Mouse (Mus musculus): ENCODE results near the gene Cbfa2t3. TPM values are rescaled to one million over a fixed set of nuclear protein-coding genes. Genes with fewer than 3 reads are reported as not detected.
A peak's percentile ranks its signal among the peaks of the same experiment; 100 is the strongest.

Gene Cbfa2t3
- polyA plus RNA-seq, 1 experiment from 2014 or later, result 4.8 TPM

DNA sequence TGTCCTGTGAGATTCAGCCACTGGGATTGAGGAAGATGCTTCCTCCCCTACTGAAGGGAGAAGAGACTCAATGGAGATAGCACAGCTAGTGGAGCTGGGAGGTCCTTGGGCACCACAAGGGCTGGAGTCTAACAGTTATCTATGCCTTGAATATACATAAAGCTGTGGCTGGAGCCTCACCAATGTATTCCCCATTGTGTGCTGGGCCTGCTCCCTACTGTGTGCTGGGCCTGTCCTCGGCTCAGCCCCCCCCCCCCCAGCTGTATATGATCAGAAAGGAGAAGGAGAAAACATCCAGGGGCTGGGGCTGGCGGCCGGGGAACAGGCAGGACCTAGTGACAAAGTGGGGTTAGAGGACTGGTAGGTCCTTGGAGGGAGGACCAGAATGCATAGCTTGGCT lies 36.2 kb upstream of the Cbfa2t3 start:
- WGBS, result 44% methylated on average over 3 of the region's 3 CpGs

DNA sequence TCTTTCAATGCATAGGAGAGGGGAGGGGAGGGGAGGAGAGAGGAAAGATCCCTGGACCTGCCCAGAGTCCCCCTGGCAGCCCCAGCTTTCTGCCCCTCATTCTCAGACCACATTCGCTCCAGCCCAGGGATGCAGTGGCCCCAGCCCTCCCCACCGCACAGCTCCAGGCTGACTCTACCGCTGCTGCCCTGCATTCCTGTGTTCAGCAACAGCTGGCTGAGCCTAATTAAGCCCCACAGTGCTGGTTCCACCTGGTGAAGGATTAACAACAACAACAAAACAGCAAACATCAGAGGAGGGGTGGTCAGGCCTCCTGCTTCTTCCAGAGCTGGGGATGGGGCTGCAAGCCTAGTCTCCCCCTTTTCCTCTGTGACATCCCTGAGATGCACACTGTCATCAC lies 29.7 kb upstream of the Cbfa2t3 start:
- 34% methylated on average over 3 of the region's 3 CpGs for WGBS
- H3K36me3 ChIP-seq, result no peaks in the 10 kb centered on the region
- H3K4me1 ChIP-seq, result no peaks in the 10 kb centered on the region
- H3K9me3 ChIP-seq, result no peaks in the 10 kb centered on the region
- H3K27ac ChIP-seq, result no peak overlapping the region
- no peak overlapping the region for H3K4me2 ChIP-seq
- no peak overlapping the region for H3K9ac ChIP-seq
- H3K27me3 ChIP-seq (replicated peaks), result no peaks in the 10 kb centered on the region
- no peak overlapping the region for H3K4me3 ChIP-seq (replicated peaks)
- ATAC-seq (ENCODE audit: insufficient read depth, low FRiP score, low read depth), result no peak

More for the DNA sequence above, 36.2 kb upstream of the Cbfa2t3 start:
- H3K27me3 ChIP-seq (replicated peaks), result 0 out of 2 replicates have a peak, but pooled peaks cover 4% of the 10 kb centered on the region
- H3K36me3 ChIP-seq, result no peaks in the 10 kb centered on the region
- no peak for ATAC-seq (ENCODE audit: insufficient read depth, low FRiP score, low read depth)
- H3K4me2 ChIP-seq, result no peak overlapping the region
- no peak overlapping the region for H3K4me3 ChIP-seq (replicated peaks)
- H3K9ac ChIP-seq, result no peak overlapping the region
- H3K27ac ChIP-seq, result no peak overlapping the region
- no peaks in the 10 kb centered on the region for H3K9me3 ChIP-seq
- 0 out of 2 replicates have a peak, but pooled peaks cover 4% of the 10 kb centered on the region for H3K4me1 ChIP-seq

DNA sequence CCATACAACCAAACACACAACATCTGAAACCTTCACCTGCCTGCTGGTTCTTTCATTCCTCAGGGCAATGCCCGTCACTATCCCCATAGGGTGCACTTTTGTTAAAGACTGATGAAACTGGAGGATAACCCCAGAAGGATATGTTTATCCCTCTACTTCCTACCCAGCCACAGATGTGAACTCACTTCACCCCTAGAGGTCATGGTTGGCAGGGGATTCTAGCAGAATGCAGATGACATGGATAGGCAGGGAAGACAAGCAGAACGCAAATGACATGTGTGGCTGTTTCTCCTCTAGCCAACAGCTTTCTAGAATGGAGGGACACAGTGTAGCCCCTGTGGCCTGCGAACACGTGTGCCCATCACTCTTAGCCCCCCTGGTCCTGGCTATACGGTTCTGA lies 28.5 kb upstream of the Cbfa2t3 start:
- Histone ChIP-seq H3K9ac (no peak overlapping the region), H3K27ac (no peak overlapping the region), H3K4me1 (no peaks in the 10 kb centered on the region), H3K9me3 (no peaks in the 10 kb centered on the region), H3K4me3 (replicated peaks) (no peak overlapping the region), H3K4me2 (no peak overlapping the region), H3K36me3 (no peaks in the 10 kb centered on the region), H3K27me3 (replicated peaks) (no peaks in the 10 kb centered on the region)
- WGBS, result 59% methylated on average over 5 of the region's 5 CpGs
- ATAC-seq (ENCODE audit: insufficient read depth, low FRiP score, low read depth), result no peak

DNA sequence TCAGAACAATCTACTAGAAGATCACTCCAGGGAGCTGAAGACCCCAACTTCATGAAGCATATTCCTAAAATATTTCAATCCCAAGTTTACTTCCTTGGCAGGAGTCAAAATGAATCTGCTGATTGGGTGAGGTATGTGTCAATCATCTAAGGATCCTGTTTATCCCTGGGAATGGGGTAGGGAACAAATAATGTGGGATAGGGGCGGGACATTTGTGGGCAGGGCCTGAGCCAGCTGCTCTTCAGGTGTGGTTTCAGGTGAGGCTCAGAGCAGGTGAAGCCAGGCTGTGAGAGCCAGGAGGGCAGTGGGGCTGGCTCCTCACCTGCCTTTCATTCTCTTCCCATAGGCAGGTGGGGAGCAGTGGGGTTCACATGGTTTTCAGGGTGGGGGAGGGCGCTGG lies 27.9 kb upstream of the Cbfa2t3 start:
- no peaks in the 10 kb centered on the region for H3K27me3 ChIP-seq (replicated peaks)
- no peaks in the 10 kb centered on the region for H3K36me3 ChIP-seq
- H3K4me3 ChIP-seq (replicated peaks), result no peak overlapping the region
- ATAC-seq (ENCODE audit: insufficient read depth, low FRiP score, low read depth), result peak; percentile 63; the same call in 1 of the 2 replicates
- no peak overlapping the region for H3K9ac ChIP-seq
- H3K4me2 ChIP-seq, result no peak overlapping the region
- WGBS, result 75% methylated on average over 2 of the region's 2 CpGs
- no peaks in the 10 kb centered on the region for H3K9me3 ChIP-seq
- H3K27ac ChIP-seq, result no peak overlapping the region
- H3K4me1 ChIP-seq, result no peaks in the 10 kb centered on the region

DNA sequence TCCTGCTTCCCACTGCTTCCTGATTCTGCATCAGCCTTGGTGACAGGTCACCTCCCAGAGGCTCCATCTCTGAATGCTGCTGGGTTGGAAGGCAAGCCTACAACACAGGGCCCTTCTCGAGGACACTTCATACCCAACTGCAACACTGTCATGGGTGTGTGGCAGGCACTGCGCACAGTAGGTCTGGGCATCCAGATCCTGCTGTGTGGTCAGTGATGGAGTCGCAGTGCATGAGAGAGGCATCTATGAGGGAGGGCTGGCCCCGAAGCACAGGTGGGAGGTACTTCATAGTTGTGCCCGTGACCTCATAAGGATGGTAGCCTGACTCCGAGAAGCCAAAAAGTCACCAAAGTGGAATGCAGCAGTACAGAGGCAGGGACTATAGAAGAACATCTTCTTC lies 26.3 kb upstream of the Cbfa2t3 start:
- Histone ChIP-seq H3K4me1 (peaks cover 5% of the 10 kb centered on the region; the same call in 1 of the 2 replicates), H3K9ac (no peak overlapping the region), H3K4me3 (replicated peaks) (no peak overlapping the region), H3K4me2 (no peak overlapping the region), H3K9me3 (no peaks in the 10 kb centered on the region), H3K27ac (no peak overlapping the region), H3K27me3 (replicated peaks) (peaks cover 8% of the 10 kb centered on the region; the same call in 1 of the 2 replicates), H3K36me3 (no peaks in the 10 kb centered on the region)
- 88% methylated on average over 6 of the region's 6 CpGs for WGBS
- no peak for ATAC-seq (ENCODE audit: insufficient read depth, low FRiP score, low read depth)

DNA sequence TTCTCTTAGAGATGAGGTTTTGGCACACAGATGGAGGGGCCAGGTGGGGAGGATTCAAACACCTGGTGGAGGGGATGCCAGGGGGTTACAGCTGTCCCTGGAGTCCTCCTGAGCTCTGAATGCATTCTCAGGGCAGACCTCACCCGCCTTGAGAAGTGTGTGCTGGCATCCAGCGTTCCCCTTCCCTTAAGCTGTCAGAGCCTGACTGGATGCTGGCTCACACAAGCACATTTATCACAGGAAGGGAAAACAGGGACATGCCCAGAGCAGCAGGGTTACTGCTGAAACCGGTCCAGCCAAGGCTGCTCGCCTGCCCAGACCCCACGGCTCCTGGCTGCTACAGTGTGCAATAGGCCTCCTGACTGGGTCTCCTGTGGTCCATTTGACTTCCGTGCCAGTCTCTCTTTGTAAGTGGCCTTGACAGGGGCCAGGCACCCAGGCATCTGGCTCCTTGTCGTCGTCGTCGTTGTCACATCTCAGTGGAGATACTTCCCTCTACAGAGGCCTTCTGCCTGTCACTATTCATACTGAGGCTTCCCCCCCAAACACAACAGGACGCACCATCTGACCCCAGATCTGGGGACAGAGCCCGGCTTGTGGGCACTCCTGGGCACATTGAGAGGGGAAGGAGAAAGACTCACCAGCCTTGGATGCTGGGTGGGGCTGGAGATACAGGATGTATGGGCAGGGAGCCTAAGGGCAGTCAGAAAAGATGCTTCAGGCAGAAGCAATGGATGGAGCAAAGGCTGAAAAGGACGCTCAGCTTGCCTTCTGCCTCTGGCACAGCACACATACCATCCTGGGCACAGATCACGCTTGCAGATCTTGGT lies 22.1 kb upstream of the Cbfa2t3 start:
- H3K9ac ChIP-seq, result no peak overlapping the region
- peak overlapping the region; percentile 17; the same call in 1 of the 2 replicates for H3K27ac ChIP-seq
- ATAC-seq (ENCODE audit: insufficient read depth, low FRiP score, low read depth), result no peak; the same call in 1 of the 2 replicates
- peaks cover 9% of the 10 kb centered on the region; the same call in 1 of the 2 replicates for H3K4me1 ChIP-seq
- H3K9me3 ChIP-seq, result no peaks in the 10 kb centered on the region
- WGBS, result 53% methylated on average over 14 of the region's 14 CpGs
- no peaks in the 10 kb centered on the region for H3K36me3 ChIP-seq
- H3K4me2 ChIP-seq, result 0 out of 2 replicates have a peak overlapping the region, but pooled peaks have one; percentile 31
- no peak overlapping the region for H3K4me3 ChIP-seq (replicated peaks)
- peaks cover 8% of the 10 kb centered on the region; the same call in 1 of the 2 replicates for H3K27me3 ChIP-seq (replicated peaks)

DNA sequence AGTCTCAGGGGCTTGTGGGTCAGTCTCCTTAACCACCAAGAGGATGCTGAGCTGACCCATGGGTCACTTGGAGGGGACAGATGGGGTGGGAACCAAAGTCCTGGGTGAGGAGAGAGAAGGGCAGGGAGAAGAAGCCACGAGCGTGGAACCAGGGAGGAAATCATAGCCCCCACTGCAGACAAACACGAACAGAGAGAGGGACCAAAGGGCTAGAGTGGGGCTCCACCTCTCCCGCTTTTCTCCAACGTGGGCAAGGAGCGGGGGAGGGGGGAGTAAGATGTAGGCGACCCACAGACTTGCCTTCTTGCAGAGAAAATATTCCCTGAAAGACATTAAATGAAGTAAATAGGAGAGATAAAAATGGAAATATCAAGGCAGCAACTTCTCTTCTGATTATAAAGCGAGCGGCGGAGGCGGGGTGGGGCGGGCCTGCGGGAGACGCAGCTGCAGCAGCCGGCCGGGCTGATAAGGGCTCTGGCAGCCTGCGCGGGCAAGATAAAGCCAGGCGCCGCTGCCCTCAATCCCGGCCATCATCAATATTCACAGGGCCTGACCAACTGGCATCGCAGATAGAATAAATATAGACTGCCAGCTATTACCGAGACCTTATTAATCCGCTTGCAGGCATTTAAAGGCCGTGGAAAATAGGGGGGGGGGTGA lies 21.3 kb upstream of the Cbfa2t3 start:
- Histone ChIP-seq H3K4me2 (peak overlapping the region; percentile 31), H3K4me3 (replicated peaks) (no peak overlapping the region), H3K9me3 (no peaks in the 10 kb centered on the region), H3K36me3 (no peaks in the 10 kb centered on the region), H3K27me3 (replicated peaks) (peaks cover 8% of the 10 kb centered on the region; the same call in 1 of the 2 replicates), H3K4me1 (peaks cover 9% of the 10 kb centered on the region; the same call in 1 of the 2 replicates), H3K9ac (no peak overlapping the region), H3K27ac (peak overlapping the region; percentile 17; the same call in 1 of the 2 replicates)
- peak; percentile 83; the same call in 1 of the 2 replicates for ATAC-seq (ENCODE audit: insufficient read depth, low FRiP score, low read depth)
- 5% methylated on average over 25 of the region's 25 CpGs for WGBS

DNA sequence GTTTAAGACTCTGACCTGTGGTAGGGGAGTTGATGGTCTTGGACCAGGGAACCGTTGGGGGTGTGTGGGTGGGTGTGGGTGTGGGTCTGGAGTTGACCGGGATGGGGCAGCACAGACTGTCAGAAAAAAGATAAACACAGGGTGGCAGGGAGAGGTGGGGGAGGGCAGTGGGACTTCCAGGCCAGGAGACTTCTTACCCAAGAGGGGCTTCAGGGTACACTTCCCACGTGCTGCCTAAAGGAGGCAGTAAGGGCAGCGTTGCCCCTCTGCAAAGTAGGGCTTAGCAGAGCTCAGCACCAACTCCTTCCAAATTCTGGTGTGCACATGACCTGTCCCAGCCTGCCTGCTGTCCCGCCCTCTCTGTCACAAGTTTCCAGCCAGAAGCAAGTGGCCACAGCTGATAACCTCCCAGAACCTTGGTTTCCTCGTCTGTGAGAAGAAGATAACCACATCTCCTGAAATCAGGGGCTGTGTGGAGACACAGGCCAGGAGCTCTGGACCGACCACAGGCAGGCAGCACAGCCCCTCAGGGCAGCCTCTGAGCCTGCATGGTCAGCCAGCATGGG lies 20.7 kb upstream of the Cbfa2t3 start:
- 22% methylated on average over 7 of the region's 7 CpGs for WGBS
- peak; percentile 90 for ATAC-seq (ENCODE audit: insufficient read depth, low FRiP score, low read depth)
- Histone ChIP-seq H3K4me3 (replicated peaks) (no peak overlapping the region), H3K4me2 (no peak overlapping the region; the same call in 1 of the 2 replicates), H3K9me3 (no peaks in the 10 kb centered on the region), H3K27ac (no peak overlapping the region), H3K4me1 (peaks cover 9% of the 10 kb centered on the region; the same call in 1 of the 2 replicates), H3K27me3 (replicated peaks) (peaks cover 8% of the 10 kb centered on the region; the same call in 1 of the 2 replicates), H3K9ac (no peak overlapping the region), H3K36me3 (no peaks in the 10 kb centered on the region)

DNA sequence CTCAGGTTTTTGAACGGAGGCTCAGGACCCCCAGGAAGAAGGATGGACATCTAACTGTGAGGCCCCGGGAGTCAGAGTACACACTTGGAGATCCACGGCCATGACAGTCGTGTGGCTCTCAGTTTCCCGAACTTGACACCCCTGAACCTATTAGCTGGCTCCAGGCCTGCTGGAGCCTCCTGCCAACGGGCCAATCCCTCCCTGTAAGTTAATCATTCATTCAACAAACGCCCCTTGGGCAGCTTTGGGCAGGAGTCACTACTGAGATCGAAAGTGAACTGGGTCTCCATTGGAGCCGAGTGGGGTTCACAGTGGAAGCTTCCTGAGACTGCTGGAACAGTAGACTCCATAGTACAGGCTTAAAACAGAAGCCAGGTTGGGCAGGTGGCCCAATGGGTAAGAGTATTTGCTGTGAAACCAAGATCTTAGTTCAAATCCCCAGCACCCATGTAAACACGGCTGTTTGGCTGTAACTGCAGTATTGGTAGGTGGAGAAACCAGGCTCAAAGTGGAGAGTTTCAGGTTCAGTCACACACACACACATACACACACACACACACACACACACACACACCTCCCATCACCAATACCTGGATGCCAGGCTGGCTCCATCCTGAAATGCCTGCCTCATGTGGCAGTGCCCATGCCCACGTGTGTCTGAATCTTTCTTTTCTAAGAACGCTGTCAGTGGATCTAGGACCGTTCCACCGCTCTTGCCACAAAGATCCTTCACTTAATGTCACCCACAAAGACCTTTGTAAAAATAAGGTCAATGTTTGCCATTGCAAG lies 20.0 kb upstream of the Cbfa2t3 start:
- ATAC-seq (ENCODE audit: insufficient read depth, low FRiP score, low read depth), result no peak
- Histone ChIP-seq H3K4me1 (peaks cover 9% of the 10 kb centered on the region; the same call in 1 of the 2 replicates), H3K27ac (no peak overlapping the region), H3K36me3 (no peaks in the 10 kb centered on the region), H3K4me3 (replicated peaks) (no peak overlapping the region), H3K9ac (no peak overlapping the region), H3K9me3 (no peaks in the 10 kb centered on the region), H3K27me3 (replicated peaks) (peaks cover 8% of the 10 kb centered on the region; the same call in 1 of the 2 replicates), H3K4me2 (no peak overlapping the region)
- WGBS, result 75% methylated on average over 14 of the region's 14 CpGs

DNA sequence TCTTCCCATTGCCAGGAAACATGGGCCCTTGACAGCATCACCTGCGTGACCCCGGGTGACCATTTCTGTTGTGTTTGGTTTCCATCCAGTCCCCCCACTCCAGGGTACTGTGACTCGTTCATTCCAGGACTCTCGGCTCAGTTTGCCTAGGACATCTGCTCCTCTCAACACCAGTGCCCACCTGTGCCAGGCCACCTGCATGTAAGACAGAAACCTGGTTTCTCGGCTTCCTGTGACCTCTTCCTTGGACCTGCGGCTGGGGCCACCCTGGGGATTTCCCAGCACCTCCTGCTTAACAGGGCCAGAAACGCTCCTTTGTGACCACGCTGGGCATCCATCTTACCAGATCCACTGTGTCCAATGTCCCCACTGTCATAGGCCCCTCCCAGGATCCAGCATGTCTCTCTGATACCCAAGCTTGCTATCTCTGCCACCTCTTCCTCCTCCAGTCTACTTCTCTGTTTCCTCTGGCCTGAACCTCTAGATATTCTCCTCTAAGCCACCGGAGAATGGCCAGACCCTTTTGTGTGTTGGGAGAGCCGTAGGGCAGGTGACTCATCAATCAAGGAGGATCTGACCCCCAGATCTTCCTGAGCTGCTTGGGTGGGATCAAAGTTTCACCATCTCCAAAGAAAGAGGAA lies 19.1 kb upstream of the Cbfa2t3 start:
- Histone ChIP-seq H3K9me3 (no peaks in the 10 kb centered on the region), H3K27me3 (replicated peaks) (peaks cover 8% of the 10 kb centered on the region; the same call in 1 of the 2 replicates), H3K4me2 (no peak overlapping the region), H3K27ac (no peak overlapping the region), H3K4me1 (peaks cover 9% of the 10 kb centered on the region; the same call in 1 of the 2 replicates), H3K9ac (no peak overlapping the region), H3K4me3 (replicated peaks) (no peak overlapping the region), H3K36me3 (no peaks in the 10 kb centered on the region)
- 75% methylated on average over 10 of the region's 10 CpGs for WGBS
- no peak for ATAC-seq (ENCODE audit: insufficient read depth, low FRiP score, low read depth)

DNA sequence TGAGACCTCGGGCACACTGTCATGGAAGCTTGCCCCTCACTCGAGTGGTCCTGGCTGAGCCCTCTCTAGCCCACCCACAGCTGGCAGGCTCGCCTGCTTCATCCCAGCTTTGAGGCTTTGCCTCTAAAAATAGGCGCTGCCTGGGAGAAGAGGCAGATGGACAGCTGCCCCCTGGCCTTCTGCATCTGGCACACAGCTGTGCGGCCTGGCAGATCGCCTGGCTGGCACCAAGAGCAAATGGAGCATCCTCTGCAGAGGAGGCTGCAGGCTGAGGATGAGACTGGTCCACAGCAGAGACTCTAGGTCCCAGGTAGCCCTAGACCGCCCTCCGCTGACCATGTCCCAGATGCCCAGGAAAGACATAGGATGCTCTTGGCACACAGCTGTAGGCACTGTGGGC lies 17.7 kb upstream of the Cbfa2t3 start:
- peaks cover 8% of the 10 kb centered on the region; the same call in 1 of the 2 replicates for H3K27me3 ChIP-seq (replicated peaks)
- no peaks in the 10 kb centered on the region for H3K36me3 ChIP-seq
- WGBS, result 86% methylated on average over 8 of the region's 8 CpGs
- no peak overlapping the region for H3K4me2 ChIP-seq
- peaks cover 9% of the 10 kb centered on the region; the same call in 1 of the 2 replicates for H3K4me1 ChIP-seq
- no peaks in the 10 kb centered on the region for H3K9me3 ChIP-seq
- no peak for ATAC-seq (ENCODE audit: insufficient read depth, low FRiP score, low read depth)
- no peak overlapping the region for H3K27ac ChIP-seq
- no peak overlapping the region for H3K9ac ChIP-seq
- H3K4me3 ChIP-seq (replicated peaks), result no peak overlapping the region

Measured in stomach, embryonic 15.5 days (tissue).